Mouse (Mus musculus) spleen, adult 2 months (tissue): ENCODE measurements around the gene Spib. TPM values are rescaled to one million over a fixed set of nuclear protein-coding genes. Genes with fewer than 3 reads are reported as not detected.

Experiments
- DNase-seq, 2 experiments: peaks; one replicate each; pipeline versions ENCODE4 v3.0.0 to v3.0.0-alpha.2; 2012 to 2021; ENCODE audit warnings: low spot score in 2 of 2, low read depth in 1 of 2
- H3K27ac ChIP-seq: fragments of 200-500 bp; 2 replicates; pipeline ENCODE4 v1.5.1; 2012; ENCODE audit warnings: low read length, inconsistent platforms; ENCODE audit not compliant: insufficient read depth
- H3K27me3 ChIP-seq: fragments of 200-500 bp; 2 replicates; pipeline ENCODE4 v1.6.1; 2012; ENCODE audit warnings: mild to moderate bottlenecking, moderate library complexity, low read length, inconsistent platforms; ENCODE audit not compliant: control insufficient read depth, insufficient read depth
- H3K36me3 ChIP-seq: fragments of 200-500 bp; 2 replicates; pipeline ENCODE4 v1.6.1; 2012; ENCODE audit warnings: mild to moderate bottlenecking, low read length, inconsistent platforms; ENCODE audit not compliant: control insufficient read depth, insufficient read depth
- H3K4me1 ChIP-seq: fragments of 200-500 bp; 2 replicates; pipeline ENCODE4 v1.6.1; 2011; ENCODE audit warnings: inconsistent platforms; ENCODE audit not compliant: control insufficient read depth, insufficient read depth, insufficient read length
- H3K4me3 ChIP-seq: fragments of 200-500 bp; 2 replicates; pipeline ENCODE4 v1.5.1; 2011; ENCODE audit warnings: mild to moderate bottlenecking, inconsistent platforms; ENCODE audit not compliant: insufficient read depth, insufficient read length; ENCODE audit errors: extremely low read depth
- CTCF ChIP-seq: fragments of 200-500 bp; IDR thresholded peaks from 2 replicates; pipeline ENCODE4 v1.5.1; 2011; ENCODE audit warnings: mild to moderate bottlenecking, inconsistent platforms; ENCODE audit not compliant: insufficient read depth, insufficient read length, insufficient replicate concordance; ENCODE audit errors: extremely low read depth
- POLR2A ChIP-seq: fragments of 200-500 bp; IDR thresholded peaks from 2 replicates; pipeline ENCODE4 v1.6.1; 2011; ENCODE audit warnings: low read depth, low read length, inconsistent platforms
- WGBS: fragments of 180-500 bp; shearing (Covaris S2); methylation state at CpG from one replicate; pipeline ENCODE4 v1.1.7; 2018; 5-methylcytosine and 5-hydroxymethylcytosine counted together
- polyA plus RNA-seq: library from polyadenylated mRNA; depleted of rRNA; stranded (reverse); fragments of >200 nt; gene quantifications from 2 replicates; pipeline ENCODE4 v1.2.3, GENCODE M21; 2012

The Spib gene
- polyA plus RNA-seq, 1 experiment = 285 TPM

DNA sequence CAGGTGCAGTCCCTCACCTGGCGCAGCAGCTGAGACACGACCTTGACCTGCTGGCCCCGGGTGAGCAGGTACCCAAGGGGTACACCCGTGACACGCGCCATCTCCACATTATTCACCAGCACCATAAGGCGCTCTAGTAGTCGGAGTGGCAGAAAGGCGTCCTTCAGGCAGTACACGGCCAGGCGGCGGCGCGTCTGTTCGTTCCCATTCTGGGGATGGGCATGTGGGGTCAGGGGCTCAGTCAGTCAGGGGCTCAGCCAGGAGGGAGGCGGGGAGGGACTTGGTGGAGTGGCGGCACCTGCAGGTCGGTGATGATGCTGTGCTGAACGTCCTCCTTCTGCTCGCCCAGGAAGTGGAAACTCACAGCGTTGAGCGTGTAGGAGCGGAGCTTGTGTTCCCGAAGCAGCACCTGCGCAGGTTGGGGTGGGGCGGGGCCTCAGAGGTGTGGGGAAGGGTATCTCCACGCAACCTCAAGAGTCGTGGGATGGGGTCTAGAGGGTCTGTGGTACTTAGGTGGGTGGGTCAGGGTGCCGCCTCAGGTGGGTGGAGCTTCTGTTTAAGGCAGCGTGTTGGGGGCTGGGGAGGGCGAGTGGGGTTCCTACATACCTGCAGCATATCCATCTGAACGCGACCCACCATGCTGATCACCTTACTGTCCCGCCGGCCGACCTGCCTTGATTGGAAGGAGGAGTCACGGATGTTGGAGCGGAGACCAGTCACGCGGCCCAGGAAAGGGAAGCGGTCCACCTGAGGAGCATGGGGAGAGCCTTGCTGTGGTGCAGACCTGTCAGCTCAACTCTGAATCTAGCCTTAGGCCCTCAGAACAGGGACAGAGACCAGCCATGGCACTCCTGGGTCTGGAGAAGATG lies 7.1 kb upstream of the Spib start:
- Histone ChIP-seq H3K27me3 (no peaks in the 10 kb centered on the region), H3K36me3 (peaks cover 54% of the 10 kb centered on the region), H3K27ac (no peak overlapping the region), H3K4me3 (no peak overlapping the region), H3K4me1 (peaks cover 21% of the 10 kb centered on the region; the same call in 1 of the 2 replicates)
- no peak for TF ChIP-seq POLR2A
- TF ChIP-seq CTCF = no peak
- WGBS = 94% methylated on average over 41 of the region's 41 CpGs
- DNase-seq = no peak

DNA sequence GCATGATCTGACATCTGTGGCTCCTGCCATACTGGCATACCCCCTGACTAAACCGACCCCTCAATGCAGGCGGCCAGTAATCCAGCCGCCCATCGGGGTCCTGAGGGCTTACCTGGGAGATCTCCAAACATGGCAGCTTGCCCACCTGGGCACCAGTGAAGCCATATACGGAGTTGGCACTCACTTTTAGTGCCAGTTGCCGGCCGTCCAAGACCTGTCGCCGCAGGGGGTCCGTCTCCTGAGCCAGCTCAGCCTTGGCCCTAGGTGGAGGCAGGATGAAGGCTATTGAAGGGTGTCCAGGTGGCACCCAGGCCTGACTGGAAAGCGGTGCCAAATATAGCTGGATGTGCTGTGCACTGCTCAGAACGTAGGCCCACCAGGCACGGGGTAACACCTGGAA lies 5.6 kb upstream of the Spib start:
- peaks cover 50% of the 10 kb centered on the region for H3K36me3 ChIP-seq

DNA sequence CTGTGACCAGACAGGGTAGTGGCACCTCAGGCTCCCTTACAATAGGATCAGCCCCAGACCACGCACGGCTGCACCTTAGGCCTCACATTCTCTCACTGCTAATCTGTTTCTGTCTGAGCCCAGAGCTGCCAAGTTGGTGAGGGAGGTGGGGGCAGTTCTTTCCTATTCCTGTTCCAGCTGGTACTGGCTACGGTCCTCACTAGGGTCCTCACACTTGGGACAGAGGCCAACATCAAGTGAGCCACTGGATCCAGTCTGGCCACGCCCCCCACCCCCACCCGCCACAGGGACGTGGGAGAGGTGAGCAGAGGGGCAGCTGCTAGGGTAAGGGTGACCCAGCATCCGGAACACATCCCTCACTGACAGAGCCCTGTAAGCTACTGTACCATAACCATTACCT lies 5.1 kb upstream of the Spib start:
- no peak for DNase-seq
- WGBS = 82% methylated on average over 7 of the region's 7 CpGs
- peak overlapping the region; percentile 79; the same call in 1 of the 2 replicates for H3K27ac ChIP-seq
- H3K4me3 ChIP-seq = no peak overlapping the region
- TF ChIP-seq POLR2A = no peak
- TF ChIP-seq CTCF = no peak
- peaks cover 32% of the 10 kb centered on the region; the same call in 1 of the 2 replicates for H3K4me1 ChIP-seq
- peaks cover 45% of the 10 kb centered on the region for H3K36me3 ChIP-seq
- H3K27me3 ChIP-seq = no peaks in the 10 kb centered on the region

More for the DNA sequence above, 5.6 kb upstream of the Spib start:
- Histone ChIP-seq H3K27ac (no peak overlapping the region), H3K27me3 (no peaks in the 10 kb centered on the region), H3K4me3 (no peak overlapping the region), H3K4me1 (peaks cover 29% of the 10 kb centered on the region; the same call in 1 of the 2 replicates)
- TF ChIP-seq POLR2A (no peak), CTCF (no peak)
- WGBS = 95% methylated on average over 13 of the region's 13 CpGs
- DNase-seq = no peak

DNA sequence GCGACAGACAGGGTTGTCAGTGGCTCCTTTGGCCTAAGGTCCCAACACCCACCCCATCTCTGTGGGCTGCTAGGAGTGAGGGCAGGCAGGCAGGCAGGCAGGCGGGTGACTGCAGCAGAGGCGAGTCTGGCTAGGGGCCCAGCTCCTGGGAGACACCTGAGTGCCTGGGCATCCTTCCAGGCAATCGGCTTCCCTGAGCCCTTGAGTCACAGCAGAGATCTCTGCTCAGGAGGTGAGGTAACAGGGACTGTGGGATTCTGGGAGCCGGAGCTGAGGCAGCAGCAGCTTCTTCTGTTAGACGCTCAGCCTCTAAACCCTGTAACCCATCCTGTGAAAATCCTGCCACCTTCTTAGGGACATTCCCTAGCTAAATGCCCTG lies 4.7 kb upstream of the Spib start:
- H3K27ac ChIP-seq = peak overlapping the region; percentile 79
- no peak for DNase-seq
- no peaks in the 10 kb centered on the region for H3K27me3 ChIP-seq
- WGBS = 78% methylated on average over 6 of the region's 6 CpGs
- no peak overlapping the region for H3K4me3 ChIP-seq
- peaks cover 41% of the 10 kb centered on the region for H3K36me3 ChIP-seq
- TF ChIP-seq CTCF = no peak
- peaks cover 32% of the 10 kb centered on the region; the same call in 1 of the 2 replicates for H3K4me1 ChIP-seq

DNA sequence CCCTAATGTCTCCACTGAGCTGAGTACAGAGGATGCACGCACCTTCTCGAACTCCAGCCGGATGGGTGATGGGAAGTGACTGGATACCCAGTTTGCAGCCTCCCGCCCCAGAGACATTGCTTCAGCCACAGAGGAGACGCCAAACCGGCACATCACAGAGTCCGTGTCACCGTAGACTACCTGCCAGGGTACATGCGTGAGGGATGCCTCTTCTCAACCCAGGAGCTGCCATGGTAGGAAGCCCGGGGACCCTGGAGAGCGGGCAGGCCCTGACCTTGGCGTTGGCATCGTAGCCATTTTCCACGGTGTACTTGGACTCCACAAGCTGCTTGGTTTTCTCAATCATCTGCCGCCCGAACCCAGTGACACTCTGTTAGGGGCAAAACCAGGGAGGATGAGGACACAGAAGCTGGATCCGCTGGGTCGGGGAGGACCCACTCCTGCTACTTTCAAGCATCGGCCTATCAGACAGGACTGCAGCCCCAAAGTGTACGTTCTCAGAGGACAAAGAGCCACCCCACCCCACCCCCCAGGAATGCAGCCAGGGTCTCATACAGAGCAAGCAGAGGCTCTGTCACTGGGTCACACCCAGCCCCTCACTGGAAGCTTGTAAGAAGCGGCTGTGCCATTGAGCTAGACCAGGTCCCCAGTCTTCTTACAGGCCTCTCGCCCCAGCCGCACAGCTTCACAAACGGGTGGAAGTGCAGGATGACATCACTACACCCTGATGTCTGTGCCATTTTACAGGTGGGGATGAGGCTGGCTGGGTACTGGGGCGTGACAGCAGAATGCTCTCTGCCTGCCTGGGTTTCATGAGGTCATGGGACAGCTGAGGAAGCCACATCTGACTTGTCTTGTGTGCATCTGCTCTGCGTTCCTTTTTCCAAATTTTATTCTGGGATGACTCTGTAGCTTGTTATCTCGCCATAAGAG lies 4.1 kb upstream of the Spib start:
- H3K27me3 ChIP-seq = no peaks in the 10 kb centered on the region
- peak; percentile 53 to 69 for DNase-seq
- H3K36me3 ChIP-seq = peaks cover 34% of the 10 kb centered on the region
- TF ChIP-seq POLR2A (no peak), CTCF (no peak)
- no peak overlapping the region for H3K4me3 ChIP-seq
- 82% methylated on average over 27 of the region's 27 CpGs for WGBS
- peaks cover 32% of the 10 kb centered on the region; the same call in 1 of the 2 replicates for H3K4me1 ChIP-seq
- peak overlapping the region; percentile 95 for H3K27ac ChIP-seq

DNA sequence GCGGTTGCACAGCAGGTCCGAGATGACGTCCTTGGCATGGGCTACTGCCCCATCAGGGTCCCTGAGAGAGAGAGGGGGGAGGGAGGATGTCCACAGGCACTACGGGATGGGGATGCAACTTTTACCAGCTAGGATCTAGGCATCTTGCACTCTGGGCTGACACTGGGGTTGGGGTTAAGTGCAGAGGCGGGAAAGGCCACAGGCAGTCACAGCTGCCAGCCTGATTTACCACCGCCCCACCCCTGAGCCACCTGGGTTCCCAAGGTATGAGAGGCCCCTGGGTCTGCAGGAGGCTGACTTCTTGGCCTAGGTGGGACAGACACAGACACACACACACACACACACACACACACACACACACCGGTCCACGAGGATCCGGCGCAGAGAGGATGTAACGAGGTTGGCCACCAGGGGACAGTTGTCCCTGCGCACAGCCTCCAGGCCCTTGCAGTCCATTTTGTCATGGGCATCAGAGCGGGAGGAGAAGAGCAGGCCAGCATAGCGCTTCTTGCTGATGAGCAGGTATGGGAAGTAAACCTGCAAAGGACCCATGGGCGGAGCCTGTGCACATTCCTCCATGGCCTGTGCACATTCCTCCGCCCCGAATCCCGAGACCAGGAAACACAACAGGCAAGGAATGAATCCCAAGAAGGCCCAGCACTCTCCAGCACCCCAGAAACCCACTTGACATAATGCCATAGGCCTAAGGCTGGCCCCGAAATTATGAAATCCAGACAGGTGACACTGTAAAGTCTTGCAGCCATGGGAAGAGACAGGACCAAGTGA lies 3.0 kb upstream of the Spib start:
- peak in 1 of 2 experiments; percentile 29 for DNase-seq
- WGBS = 68% methylated on average over 19 of the region's 19 CpGs
- H3K36me3 ChIP-seq = peaks cover 31% of the 10 kb centered on the region
- H3K27ac ChIP-seq = peak overlapping the region; percentile 95
- H3K27me3 ChIP-seq = no peaks in the 10 kb centered on the region
- H3K4me3 ChIP-seq = peak overlapping the region; percentile 35; the same call in 1 of the 2 replicates
- TF ChIP-seq CTCF (no peak), POLR2A (no peak)
- peaks cover 32% of the 10 kb centered on the region; the same call in 1 of the 2 replicates for H3K4me1 ChIP-seq
